Mouse (Mus musculus) mouse embryonic stem cell (cell line): ENCODE measurements around the gene Skiv2l.

Experiments used
- in situ Hi-C, 2 experiments: fragments of 300-500 bp; cut with MboI; formaldehyde crosslinking; loops; 1 replicate in 1 of 2; 3 replicates in 1 of 2; pipeline ENCODE4 v1.14.3; 2019 to 2020; ENCODE audit warnings: low sequenced_read_pairs in 2 of 2, low pct_unique_long_range_greater_than_20kb in 1 of 2, mixed read lengths in 1 of 2; ENCODE audit not compliant: unreplicated experiment in 1 of 2

The Skiv2l gene

DNA sequence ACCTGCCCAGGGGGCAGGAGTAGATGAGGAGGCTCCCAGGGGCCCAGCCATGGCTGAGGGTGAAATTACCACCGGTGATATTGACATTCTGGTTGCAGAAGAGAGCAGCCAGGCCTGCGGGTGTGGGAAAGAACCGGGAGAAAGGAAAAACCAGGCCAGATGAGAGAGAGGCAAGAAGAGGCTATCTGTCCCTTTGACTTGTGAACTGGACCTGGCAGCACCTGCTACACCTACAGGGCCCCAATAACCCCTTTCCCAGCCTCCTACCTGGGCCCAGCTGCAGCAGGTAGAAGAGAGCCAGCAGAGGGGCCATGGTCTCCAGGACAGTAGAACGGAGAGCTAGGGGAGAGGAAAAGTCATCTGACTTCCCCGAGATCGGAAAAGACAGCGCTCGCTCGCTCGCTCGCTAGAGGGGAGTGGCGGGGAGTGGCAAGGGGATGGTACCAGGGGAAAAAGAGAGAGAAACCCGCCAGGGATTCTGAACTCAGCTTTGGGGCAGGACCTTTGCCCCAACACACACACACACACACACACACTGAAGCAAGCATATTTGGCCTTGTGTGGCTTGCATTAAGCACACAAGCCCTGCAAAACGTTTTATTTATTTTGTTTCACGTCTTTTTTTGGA is 31.8 kb upstream of the Skiv2l start, which contains the start of gene Gm20547:
Gene Gm20547 (minus strand): TSS at position 360 of the 628 bp plus-strand sequence.
- in situ Hi-C loops: no loop called here

DNA sequence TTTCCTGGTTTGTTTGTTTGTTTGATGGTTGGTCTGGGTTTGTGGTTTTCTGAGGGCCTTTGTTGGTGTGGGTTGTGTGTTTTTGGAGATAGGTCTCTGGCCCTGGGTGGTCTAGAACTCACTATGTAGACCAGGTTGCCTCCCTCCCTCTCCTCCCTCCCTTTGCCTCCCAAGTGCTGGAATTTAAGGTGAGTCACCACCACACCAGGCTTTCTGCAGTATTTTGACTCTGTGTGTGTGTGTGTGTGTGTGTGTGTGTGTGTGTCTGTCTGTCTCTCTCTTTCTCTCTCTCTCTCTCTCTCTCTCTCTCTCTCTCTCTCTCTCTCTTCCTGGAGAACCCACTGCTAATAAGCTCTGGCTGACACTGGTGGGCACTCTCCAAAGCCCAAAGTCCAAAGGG is 31.2 kb upstream of the Skiv2l start:
- in situ Hi-C loops: no loop called here

DNA sequence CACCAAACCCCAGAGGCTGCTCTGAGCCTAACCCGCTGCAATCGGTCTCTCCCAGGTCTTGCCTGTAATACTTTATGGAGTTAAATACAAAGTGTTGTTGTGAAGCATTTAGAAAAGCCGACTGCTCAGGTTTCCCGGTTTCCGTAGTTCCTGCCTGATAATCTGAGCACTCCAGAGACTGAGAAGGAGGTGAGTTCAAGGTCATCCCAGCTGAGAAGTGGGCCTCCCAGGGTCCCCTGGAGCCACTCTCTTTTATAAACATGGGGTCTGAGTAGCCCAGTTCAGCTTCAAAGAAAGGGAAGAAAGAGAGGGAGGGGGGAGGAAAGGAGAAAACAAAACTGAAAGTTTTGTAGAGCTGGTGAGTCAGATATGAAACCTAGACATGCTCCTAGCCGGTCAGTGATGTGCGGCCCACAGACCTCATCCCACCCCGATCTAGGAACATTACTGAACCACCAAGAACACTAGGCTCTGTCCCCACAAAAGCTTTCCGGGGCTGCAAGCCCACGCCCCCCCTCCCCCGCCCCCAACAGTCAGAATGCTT is 29.4 kb upstream of the Skiv2l start, which contains the start of gene Zbtb12:
Gene Zbtb12 (plus strand): TSS at position 148 of the 544 bp plus-strand sequence.
- in situ Hi-C loops: no loop called here

DNA sequence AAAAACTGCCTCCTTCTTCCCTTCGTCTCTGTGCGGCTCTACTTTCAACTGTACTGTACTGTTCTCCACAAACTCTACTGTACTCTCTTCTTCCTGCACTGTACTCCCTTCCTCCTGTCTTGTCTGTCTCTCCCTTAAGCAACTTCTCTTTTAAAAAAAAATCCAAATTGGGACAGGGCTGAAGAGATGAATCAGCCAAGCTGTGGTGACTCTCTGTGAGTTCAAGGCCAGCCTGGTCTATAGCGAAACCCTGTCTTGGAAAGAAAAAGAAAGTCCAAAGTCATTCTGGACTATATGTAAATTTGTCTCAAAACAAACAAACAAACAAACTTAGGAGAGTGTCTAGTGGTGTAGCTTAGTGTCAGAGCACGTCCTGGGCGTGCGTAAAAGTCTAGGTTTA is 24.3 kb upstream of the Skiv2l start:
- in situ Hi-C loops: no loop called here

DNA sequence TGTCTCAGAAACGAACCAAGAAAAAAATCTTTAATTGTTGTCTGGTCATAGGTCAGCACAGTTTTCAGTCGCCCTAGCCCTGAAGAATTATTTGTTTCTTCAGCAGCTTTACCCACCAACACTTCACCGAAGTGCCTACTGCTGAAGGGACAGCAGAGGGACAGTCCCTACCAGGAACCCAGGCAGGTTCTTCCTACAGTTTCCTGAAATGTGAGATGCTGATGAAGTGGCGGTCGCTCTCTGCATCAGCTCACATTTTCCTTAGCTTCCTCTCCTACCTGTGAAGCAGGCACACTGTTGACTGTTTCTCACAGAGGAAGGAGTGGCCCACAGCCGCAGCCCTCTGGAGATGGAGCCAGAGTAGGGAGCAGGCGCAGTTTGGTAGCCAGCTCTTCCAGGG is 16.0 kb upstream of the Skiv2l start:
- in situ Hi-C loops: no loop called here

GRCm38 (mm10) chr17:34862416-34863081 is 12.5 kb upstream of the Skiv2l start, which contains the start of gene Cfb:
TSS of gene Cfb (minus strand) at chr17:34862518.
- in situ Hi-C loops: no loop called here

GRCm38 (mm10) chr17:34861704-34862415 is 11.8 kb upstream of the Skiv2l start:
- in situ Hi-C loops: no loop called here

DNA sequence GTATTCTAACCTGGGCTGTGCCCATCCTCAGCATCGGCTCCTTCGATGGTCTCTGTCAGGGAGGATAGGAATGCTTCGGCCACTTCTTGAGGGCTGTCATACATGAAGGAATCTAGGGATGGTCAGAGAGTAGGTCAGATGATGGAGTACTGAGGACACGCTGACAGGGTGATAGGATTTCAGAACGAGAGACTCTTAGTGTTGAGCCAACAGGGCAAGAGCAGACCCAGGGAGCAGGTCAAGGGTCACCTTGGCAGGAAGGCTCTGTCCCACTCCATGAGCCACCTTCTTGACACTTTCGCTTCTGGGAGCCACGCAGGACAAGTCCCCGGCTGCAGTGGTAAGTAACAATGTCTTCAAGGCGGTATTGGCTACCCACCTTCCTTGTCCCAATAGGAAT is 10.5 kb upstream of the Skiv2l start:
- in situ Hi-C loops: no loop called here

GRCm38 (mm10) chr17:34858670-34859069 is 8.7 kb upstream of the Skiv2l start:
- in situ Hi-C loops: loop anchor here in 1 of 2 experiments (5.0 kb wide), 1 partner anchor 84 kb away; no protein-coding TSS in a partner anchor

DNA sequence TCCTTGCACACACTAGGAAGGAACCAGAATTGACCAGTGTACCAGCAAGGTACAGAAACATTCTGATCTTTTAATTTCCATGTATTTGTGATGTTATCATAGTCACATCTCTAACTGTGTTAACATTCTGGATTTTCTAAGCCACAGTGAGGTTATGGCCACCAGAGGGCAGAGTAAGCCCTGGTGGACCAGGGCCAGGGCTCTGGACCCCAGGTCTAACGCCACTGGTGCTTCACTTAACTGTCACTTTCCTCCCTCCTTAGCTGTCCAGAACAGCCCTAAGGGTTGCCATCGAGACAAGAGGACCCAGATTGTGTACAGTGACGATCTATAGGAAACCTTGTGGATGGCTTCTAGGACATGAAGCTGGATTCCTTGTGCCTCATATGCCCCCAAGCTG is 5.8 kb upstream of the Skiv2l start:
- in situ Hi-C loops: loop anchor here in 1 of 2 experiments (5.0 kb wide), 1 partner anchor 86 kb away; no protein-coding TSS in a partner anchor

GRCm38 (mm10) chr17:34854761-34855160 is 4.8 kb upstream of the Skiv2l start:
- in situ Hi-C loops: loop anchor here in 1 of 2 experiments (5.0 kb wide), 1 partner anchor 88 kb away; no protein-coding TSS in a partner anchor

GRCm38 (mm10) chr17:34853511-34853910 is 3.5 kb upstream of the Skiv2l start:
- in situ Hi-C loops: no loop called here

DNA sequence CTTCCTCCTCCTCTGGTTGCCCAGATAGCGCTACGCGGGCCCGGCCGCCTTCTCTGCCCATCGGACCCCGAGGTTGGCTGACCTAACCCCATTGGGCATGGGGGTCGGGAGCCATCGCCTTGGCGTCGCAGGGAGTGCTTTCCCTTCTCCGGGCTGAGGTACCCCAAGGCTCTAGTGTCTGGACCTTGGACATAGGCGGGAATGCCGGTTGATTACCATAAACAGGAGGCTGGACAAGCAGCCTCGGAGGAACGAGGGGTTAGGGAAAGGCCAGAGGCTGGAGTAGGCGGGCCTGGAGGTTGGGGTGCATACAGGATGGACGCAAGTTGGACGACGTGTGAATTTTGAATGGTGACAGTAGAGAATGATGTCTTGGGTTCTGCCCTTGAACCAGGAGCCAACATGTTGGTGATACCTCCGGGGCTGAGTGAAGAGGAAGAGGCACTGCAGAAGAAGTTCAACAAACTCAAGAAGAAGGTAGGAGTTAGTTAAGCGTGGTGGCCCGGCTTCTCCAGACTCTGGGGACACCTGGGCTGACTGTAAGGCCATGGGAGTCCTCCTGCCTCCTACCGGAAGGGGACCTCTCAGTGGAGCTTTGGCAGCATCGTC is 611 bp upstream of the Skiv2l start:
- in situ Hi-C loops: no loop called here

GRCm38 (mm10) chr17:34847615-34848014 is 2.4 kb downstream of the Skiv2l start:
- in situ Hi-C loops: no loop called here

DNA sequence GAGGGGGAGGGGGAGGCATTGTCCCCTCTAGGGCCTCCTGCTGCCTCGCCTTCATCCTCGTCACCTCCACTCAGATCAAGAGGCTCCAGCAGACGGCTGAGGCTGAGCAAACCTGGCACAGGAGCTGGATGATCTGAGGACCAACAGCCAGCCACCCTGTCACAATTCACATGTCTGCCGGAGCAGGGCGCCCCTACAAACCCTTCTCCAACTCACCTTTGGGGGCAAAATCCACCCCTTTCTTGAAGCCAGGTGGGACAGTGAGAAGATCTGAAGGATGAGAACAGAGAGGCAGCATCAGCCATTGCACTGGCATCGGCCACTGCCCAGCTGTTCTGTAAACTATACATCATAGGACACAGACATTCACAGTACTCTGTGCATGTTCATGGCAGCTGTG is 2.8 kb downstream of the Skiv2l start:
- in situ Hi-C loops: no loop called here

DNA sequence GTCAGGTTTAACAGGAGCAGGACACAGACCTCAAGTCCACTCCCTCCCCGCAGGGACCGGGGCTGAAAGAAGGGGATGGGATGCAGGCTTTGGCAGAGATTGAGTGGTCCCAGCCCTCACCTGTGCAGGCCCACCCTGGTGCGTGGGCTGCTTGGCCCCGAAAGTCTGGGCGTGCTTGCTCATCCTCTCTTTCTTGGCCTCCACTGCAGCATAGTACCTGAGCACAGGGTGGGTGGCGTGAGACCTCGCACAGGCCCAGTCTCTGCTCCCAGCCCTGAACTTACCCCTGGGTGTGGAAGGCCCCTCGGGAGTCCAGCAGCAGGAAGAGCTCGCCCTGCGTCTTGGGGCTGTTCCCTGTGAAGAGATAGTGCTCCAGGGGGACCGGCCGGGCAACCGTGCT is 5.1 kb downstream of the Skiv2l start:
- in situ Hi-C loops: no loop called here

- in situ Hi-C loops: no loop called here
Observed at GRCm38 (mm10) chr17:34840736-34841307, 9.2 kb downstream of the Skiv2l start.

DNA sequence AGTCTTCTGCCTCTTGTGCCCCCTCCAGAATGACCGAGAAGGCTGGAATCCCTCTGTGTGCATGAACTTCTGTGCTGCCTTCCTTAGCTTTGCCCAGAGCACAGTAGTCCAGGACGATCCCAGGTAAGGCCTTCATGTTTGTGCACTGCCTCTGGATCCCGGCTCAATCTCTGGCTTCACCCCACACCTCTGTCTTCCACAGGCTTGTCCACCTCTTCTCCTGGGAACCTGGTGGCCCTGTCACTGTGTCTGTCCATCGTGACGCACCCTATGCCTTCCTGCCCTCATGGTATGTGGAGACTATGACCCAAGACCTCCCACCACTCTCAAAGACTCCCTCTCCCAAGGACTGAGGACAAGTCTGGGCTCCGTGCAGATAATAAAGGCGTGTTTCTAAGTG is 11.2 kb downstream of the Skiv2l start:
- in situ Hi-C loops: no loop called here
